Mouse (Mus musculus): ENCODE results near the gene Relt. TPM values are rescaled to one million over a fixed set of nuclear protein-coding genes. Genes with fewer than 3 reads are reported as not detected.

Gene Relt
- total RNA-seq (2017): 95.0 and 122 TPM in 2 replicates

DNA sequence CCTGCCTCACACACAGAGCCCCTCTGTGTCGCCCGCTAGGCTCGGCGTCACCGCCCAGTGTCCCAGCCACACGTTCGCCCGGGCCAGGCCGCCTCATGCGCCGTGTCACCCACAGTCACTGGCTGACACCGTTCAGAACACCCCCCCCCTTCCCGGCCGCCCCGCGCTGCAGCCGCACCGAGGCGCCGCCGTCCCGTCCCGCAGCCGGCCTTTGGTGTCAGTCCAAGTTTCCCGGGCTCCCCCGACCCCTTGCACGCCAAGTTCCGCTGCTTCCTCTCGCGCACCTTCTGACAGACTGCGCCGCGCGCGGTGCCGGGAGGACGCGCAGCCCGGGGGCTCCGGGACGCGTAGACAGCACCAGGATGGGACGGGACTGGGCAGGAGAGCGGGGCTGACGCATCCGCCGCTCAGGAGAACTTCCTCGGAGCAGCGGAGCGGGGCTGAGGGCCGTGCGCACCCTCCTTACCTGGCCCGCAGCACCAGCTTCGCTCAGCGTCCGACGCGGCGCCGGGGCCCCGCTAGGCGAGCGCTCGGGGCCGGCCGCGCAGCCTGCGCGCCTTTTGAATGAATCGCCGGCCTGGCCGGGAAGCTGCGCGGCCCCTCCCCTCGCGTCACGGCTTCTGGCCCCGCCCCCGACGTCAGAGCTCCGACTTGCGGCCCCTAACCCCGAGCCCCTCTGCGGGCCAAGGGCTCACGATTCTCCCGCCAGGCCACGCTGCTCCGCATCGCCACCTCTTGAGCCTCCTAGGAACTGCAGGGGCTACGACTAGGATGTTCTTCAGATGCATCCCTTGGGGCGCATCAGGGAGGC, at the start of gene Relt:
TSS of gene Relt (minus strand) at position 619 of the 811 bp plus-strand sequence.
- ATAC-seq (ENCODE audit: extremely low read depth, insufficient number of reproducible peaks, low FRiP score, poor library complexity, severe bottlenecking): peak; percentile 91

DNA sequence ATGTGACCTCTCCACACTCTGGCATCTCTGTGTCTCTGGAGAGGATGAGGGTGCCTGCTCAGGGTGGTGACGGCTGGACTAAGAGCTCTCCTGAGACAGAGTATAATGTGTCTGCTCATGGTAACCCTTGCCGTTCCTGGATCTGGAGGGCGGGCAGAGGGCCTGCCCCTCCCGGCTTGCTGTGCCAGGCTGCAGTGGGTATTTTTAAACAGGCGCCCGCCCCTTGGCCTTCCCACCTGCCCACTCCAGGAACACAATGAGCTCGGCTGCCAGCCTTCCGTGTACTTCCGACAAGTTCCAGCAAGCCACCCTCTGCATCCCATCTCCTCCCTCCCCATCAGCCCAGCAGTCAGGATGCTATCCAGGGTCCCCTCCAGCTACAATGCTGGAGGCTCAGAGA, 48.5 kb upstream of the Relt start:
- no peak for ATAC-seq (ENCODE audit: extremely low read depth, insufficient number of reproducible peaks, low FRiP score, poor library complexity, severe bottlenecking)

- no peak for ATAC-seq (ENCODE audit: extremely low read depth, insufficient number of reproducible peaks, low FRiP score, poor library complexity, severe bottlenecking)
Measured at GRCm38 (mm10) chr7:100911246-100911770, 48.1 kb upstream of the Relt start.

- no peak for ATAC-seq (ENCODE audit: extremely low read depth, insufficient number of reproducible peaks, low FRiP score, poor library complexity, severe bottlenecking)
Measured at GRCm38 (mm10) chr7:100908567-100908966, 45.3 kb upstream of the Relt start.

- ATAC-seq (ENCODE audit: extremely low read depth, insufficient number of reproducible peaks, low FRiP score, poor library complexity, severe bottlenecking): no peak
Measured at GRCm38 (mm10) chr7:100908061-100908460, 44.8 kb upstream of the Relt start.

DNA sequence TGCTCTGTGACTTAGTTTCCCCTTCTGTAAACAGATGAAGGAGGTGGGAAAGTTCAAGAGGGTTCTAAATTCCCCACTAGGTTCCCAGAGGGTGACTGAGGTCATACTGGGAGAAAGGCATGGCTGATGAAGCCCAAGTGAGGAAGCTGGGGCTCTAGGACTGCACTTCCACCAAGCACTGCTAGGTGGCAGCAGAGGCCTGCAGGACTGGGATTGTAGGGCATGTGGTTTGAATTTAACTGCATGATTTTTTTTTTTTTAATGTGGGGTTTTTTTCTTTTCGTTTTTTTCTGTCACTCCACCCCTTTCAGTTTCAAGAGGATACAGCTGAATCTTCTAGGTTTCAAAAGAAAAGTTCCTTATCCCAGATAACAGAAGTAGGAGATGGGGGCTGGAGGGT, 44.0 kb upstream of the Relt start:
- peak; percentile 68 for ATAC-seq (ENCODE audit: extremely low read depth, insufficient number of reproducible peaks, low FRiP score, poor library complexity, severe bottlenecking)

- no peak for ATAC-seq (ENCODE audit: extremely low read depth, insufficient number of reproducible peaks, low FRiP score, poor library complexity, severe bottlenecking)
Measured at GRCm38 (mm10) chr7:100906029-100906789, 43.0 kb upstream of the Relt start.

GRCm38 (mm10) chr7:100905037-100905436, 41.8 kb upstream of the Relt start:
- ATAC-seq (ENCODE audit: extremely low read depth, insufficient number of reproducible peaks, low FRiP score, poor library complexity, severe bottlenecking): no peak

- ATAC-seq (ENCODE audit: extremely low read depth, insufficient number of reproducible peaks, low FRiP score, poor library complexity, severe bottlenecking): no peak
Measured at GRCm38 (mm10) chr7:100904612-100905011, 41.4 kb upstream of the Relt start.

DNA sequence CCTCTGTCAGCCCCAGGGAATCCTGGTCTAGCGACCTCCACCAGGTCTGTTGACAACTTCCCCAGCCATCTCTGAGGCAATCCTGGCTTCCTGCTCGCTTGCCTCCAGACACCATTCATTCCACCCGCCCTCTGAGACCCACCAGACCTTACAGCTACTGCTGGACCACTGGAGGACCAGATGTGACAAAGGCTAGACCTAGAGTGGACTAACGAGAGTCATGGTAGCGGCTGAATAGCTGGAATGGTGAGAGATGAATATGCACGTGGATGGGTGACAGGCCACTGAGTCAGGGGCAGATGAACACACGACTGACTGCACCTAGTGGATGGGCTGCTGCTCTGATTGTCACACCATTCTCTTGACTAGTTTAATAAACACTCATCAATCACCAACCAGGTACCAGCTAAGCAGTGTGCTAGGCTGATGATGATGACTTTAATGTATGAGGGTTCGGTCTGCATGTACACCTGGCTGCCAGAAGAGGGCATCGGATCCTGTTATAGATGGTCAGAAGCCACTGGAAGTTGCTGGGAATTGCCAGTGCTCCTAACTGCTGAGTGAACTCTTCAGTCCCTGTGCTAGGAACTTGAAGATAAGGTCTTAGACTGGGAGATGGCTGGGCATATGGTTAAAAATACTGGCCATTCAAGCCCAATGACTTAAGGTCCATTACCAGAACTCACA, 39.3 kb upstream of the Relt start:
- no peak for ATAC-seq (ENCODE audit: extremely low read depth, insufficient number of reproducible peaks, low FRiP score, poor library complexity, severe bottlenecking)

GRCm38 (mm10) chr7:100897828-100898227, 34.6 kb upstream of the Relt start:
- no peak for ATAC-seq (ENCODE audit: extremely low read depth, insufficient number of reproducible peaks, low FRiP score, poor library complexity, severe bottlenecking)

GRCm38 (mm10) chr7:100894833-100895226, 31.6 kb upstream of the Relt start:
- ATAC-seq (ENCODE audit: extremely low read depth, insufficient number of reproducible peaks, low FRiP score, poor library complexity, severe bottlenecking): no peak

DNA sequence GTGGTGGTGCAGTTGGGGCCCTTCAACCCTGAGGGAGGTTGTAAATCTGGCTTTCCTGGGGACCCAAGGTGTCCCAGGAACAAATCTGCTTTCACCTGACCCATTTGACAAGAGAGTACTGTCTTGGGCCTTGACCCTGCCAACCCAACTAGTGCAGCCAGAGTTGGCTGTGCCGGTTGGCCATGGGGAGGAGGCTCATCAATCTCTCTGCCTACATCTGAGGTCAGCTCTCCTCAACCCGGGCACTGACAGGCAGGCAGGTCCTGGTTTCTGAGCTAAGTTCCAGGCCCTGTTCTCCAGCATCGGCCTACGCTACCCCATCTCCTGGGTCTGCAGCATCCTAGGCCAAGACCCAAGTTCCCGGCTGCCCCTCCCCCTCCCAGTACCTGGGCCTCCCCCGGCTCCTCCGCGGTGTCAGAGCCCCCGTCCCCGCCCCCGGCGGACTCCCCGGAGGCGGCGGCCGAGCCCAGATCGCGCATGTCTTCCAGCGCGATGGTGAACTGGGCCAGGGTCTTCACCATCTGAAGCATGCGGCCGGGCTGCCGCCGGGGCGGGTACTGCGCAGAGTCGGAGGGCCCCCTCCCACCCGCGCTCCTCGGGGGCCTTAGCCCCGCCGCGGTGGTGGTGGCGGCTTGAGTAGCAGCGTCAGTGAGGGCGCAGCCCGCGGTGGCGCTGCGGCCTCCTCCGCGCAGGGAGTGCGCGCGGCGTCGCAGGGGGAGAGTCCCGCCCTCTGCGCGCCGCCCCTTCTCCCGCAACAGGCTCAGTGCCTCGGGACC, 31.0 kb upstream of the Relt start:
- ATAC-seq (ENCODE audit: extremely low read depth, insufficient number of reproducible peaks, low FRiP score, poor library complexity, severe bottlenecking): no peak

DNA sequence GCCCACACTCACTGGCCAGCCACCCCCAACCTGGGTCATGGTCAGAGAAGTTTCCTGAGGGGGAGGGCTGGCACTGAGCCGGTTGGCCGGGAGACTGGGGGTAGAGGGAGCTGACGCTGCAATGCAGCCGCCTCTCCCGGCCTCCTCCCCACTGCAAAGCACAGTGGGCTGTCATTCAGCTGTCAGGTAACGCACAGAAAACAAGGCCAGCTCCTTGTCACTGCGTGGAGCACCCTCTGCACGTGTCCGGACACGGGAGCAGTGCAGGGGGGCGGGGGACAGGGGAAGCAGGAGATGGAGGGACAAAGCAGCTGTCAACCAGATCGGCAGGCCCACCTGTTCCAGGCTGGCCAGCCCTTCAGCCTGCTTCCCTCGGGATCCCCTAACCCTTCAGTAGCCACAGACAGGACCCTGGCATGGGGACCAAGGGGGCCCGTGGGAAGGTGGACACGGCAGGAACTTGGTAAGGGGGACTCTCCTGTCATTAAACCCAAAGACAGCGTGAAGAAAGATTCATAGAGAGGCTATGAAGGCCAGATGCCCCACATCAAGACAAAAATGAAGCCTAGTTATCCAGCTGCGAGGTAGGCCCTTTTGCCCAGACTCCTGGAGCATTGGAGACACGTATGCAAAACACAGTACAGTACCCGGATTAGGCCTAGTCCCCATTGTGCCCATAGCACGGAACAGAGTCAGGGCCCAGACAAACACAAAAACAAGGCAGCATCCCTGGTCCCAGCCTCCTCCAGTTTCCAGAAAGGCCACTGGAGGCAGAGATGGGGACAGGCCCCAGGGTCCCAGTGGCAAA, 30.2 kb upstream of the Relt start:
- ATAC-seq (ENCODE audit: extremely low read depth, insufficient number of reproducible peaks, low FRiP score, poor library complexity, severe bottlenecking): no peak

DNA sequence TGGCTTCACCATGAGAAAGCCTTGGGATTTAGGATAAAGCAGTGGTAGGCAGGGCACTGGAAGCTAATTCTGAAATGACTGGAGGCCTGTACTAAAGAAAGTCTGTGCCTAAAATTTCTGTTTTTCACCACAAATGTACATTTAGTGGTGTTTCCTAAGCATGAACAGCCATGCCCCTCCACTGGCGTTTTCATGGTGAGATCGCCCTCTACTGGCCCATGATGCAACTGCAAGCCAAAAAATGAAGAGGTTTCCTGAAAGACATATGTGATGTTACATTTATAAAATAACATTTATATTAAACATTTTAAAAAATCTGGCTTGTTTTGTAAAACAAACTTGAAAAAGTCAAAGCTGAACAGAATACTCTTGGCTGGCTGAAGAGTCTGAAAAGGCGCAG, 23.3 kb upstream of the Relt start:
- ATAC-seq (ENCODE audit: extremely low read depth, insufficient number of reproducible peaks, low FRiP score, poor library complexity, severe bottlenecking): peak; percentile 45; the same call in 1 of the 2 replicates

- ATAC-seq (ENCODE audit: extremely low read depth, insufficient number of reproducible peaks, low FRiP score, poor library complexity, severe bottlenecking): no peak
Measured at GRCm38 (mm10) chr7:100884460-100884859, 21.2 kb upstream of the Relt start.

GRCm38 (mm10) chr7:100881950-100882349, 18.7 kb upstream of the Relt start:
- no peak for ATAC-seq (ENCODE audit: extremely low read depth, insufficient number of reproducible peaks, low FRiP score, poor library complexity, severe bottlenecking)

DNA sequence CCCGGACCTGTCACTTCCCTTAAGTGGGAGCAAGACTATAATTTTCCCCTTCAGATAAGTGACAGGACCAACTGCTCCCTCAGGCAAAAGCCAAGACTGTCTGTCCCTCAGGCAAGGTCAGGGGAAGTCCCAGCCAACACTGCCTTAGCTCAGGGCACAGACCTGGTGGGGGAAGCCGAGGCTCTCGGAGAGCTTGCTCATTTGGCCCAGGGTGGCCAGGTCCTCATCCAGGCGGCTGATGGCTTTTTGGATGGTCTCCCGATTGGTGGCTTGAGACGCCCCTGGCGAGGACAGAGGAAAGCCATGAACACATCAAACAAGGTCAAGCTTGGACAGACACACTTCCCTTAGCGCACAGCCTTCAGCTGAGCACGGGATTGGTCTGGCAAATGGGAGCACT, 18.3 kb upstream of the Relt start:
- ATAC-seq (ENCODE audit: extremely low read depth, insufficient number of reproducible peaks, low FRiP score, poor library complexity, severe bottlenecking): no peak

Measured in neutrophil, adult 5-6 weeks (primary cell).